ENCODE assay signal across 20 mouse cellular contexts in the genomic region with DNA sequence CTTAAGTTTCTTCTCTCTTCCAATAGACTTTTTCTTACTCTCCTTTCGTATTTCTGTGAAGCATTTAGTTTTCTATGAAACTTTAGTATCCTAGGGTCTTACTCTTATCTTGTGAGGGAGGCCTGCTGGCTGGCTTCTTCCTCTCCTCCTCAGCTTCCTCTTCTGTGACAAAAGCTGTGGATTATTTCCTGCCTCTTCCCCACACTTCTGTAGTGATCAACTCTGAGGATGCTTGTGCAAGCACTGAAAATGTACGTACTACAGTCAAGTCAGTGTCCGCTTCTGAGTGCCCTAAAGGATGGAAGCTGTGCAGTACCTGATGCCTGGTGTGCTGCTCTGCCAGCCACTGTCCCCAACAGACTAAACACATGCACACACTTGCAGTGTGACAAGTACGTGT.
"Had no signal": no experiment of that assay in that cellular context is flagged by ENCODE, and none has a peak within 500 bp of the region (broad histone marks: within the 10 kb centered on the region; RNA-seq: fewer than 3 reads in every experiment).

No protein-coding gene starts in this region.

- DNase-seq: kidney, adult 11 months; kidney, adult 8-10 months; kidney, postnatal 10 days; kidney, postnatal 36 days; liver; lung, adult 18-20 months; lung, postnatal 10 days; lung, postnatal 4 days; right cerebral cortex, adult 18-20 months; right cerebral cortex, postnatal 14 days; right cerebral cortex, postnatal 4 days; thymus, postnatal 25 days had no signal

- H3K9me3 ChIP-seq: kidney, embryonic 15.5 days; limb, embryonic 10.5 days; limb, embryonic 13.5 days; liver, embryonic 12.5 days; liver, embryonic 15.5 days; lung, embryonic 15.5 days; midbrain, embryonic 12.5 days; stomach, embryonic 15.5 days had no signal

- H3K4me2 ChIP-seq: kidney, embryonic 15.5 days; limb, embryonic 13.5 days; liver, embryonic 12.5 days; liver, embryonic 15.5 days; lung, embryonic 15.5 days; midbrain, embryonic 12.5 days; stomach, embryonic 15.5 days had no signal

- H3K9ac ChIP-seq: kidney, embryonic 15.5 days; limb, embryonic 13.5 days; liver, embryonic 12.5 days; liver, embryonic 15.5 days; lung, embryonic 15.5 days; midbrain, embryonic 12.5 days; stomach, embryonic 15.5 days had no signal

- ATAC-seq: liver, embryonic 12.5 days had no signal

- H3K4me1 ChIP-seq: kidney, embryonic 15.5 days; limb, embryonic 10.5 days; limb, embryonic 13.5 days; liver, embryonic 12.5 days; lung, embryonic 15.5 days; midbrain, embryonic 12.5 days; stomach, embryonic 15.5 days had no signal

- H3K27ac ChIP-seq: kidney, embryonic 15.5 days; limb, embryonic 10.5 days; limb, embryonic 13.5 days; liver, embryonic 12.5 days; liver, embryonic 15.5 days; lung, embryonic 15.5 days; midbrain, embryonic 12.5 days; stomach, embryonic 15.5 days had no signal

- H3K4me3 ChIP-seq: kidney, embryonic 15.5 days; limb, embryonic 10.5 days; limb, embryonic 13.5 days; liver, embryonic 12.5 days; liver, embryonic 15.5 days; lung, embryonic 15.5 days; midbrain, embryonic 12.5 days; stomach, embryonic 15.5 days had no signal

- H3K36me3 ChIP-seq: liver, embryonic 15.5 days had no signal

- H3K27me3 ChIP-seq: kidney, embryonic 15.5 days; limb, embryonic 13.5 days; liver, embryonic 12.5 days; liver, embryonic 15.5 days; lung, embryonic 15.5 days; midbrain, embryonic 12.5 days; stomach, embryonic 15.5 days had no signal
